Mouse (Mus musculus): ENCODE results near the gene Kdm2a. TPM values are rescaled to one million over a fixed set of nuclear protein-coding genes. Genes with fewer than 3 reads are reported as not detected.

Kdm2a gene
- polyA plus RNA-seq, 1 experiment from 2014 or later: 48.3 TPM

DNA sequence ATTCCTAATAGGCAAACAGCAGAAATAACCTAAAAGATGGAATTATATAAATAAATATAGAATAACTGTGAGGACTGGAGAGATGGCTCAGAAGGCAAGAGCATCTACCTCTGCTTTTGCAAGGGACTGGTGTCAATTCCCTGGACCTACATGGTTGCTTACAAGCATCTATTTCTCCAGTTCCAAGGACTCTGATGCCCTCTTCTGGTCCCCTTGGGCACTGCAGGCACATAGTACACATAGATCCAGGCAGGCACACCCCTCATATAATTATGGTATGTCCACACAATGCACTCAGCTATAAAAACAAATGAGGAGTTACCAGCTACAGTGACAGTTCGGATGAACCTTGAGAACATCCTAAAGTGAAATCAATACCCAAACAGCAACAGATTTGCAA is 118.6 kb downstream of the Kdm2a start:
- DNase-seq (ENCODE audit: low spot score) (no peak), ATAC-seq (ENCODE audit: low read depth) (no peak)
- Histone ChIP-seq H3K27ac (replicated peaks; ENCODE audit: low read depth, low read length) (no peak overlapping the region), H3K4me2 (ENCODE audit: low read depth, low read length) (no peak overlapping the region), H3K36me3 (ENCODE audit: control insufficient read depth, insufficient read depth, low read length) (peaks cover 19% of the 10 kb centered on the region; the same call in 1 of the 2 replicates), H3K4me3 (ENCODE audit: low read depth, low read length) (no peak overlapping the region), H3K27me3 (replicated peaks; ENCODE audit: control insufficient read depth, insufficient read depth, low read length) (no peaks in the 10 kb centered on the region), H3K4me1 (ENCODE audit: control insufficient read depth, insufficient read depth, low read length) (peaks cover 10% of the 10 kb centered on the region; the same call in 1 of the 2 replicates), H3K9ac (ENCODE audit: low read depth, low read length) (no peak overlapping the region), H3K9me3 (ENCODE audit: control insufficient read depth, low read length) (0 out of 2 replicates have a peak, but pooled peaks cover 9% of the 10 kb centered on the region)
- 97% methylated on average over 1 of the region's 1 CpGs for WGBS

DNA sequence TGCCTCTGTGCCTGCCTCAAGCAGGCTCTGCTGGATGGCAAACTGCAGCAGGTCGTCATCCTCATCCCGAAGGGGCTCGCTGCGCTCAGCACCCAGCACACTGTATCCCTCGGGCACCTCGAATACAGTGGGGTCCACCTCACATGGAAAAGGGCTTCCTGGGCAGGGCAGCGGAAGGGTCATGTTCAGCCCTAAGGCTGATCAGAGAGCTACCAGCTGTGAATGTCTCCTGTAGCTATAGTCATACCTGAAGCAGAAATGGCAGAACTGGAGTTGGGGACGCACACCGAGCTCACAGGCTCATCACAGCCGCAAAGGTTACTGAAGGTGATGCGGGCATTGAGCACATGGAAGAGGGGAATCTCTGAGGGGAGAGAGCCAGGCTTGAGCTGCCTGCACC is 127.1 kb downstream of the Kdm2a start:
- Histone ChIP-seq H3K27ac (replicated peaks; ENCODE audit: low read depth, low read length) (no peak overlapping the region), H3K4me3 (ENCODE audit: low read depth, low read length) (no peak overlapping the region), H3K4me2 (ENCODE audit: low read depth, low read length) (no peak overlapping the region), H3K9me3 (ENCODE audit: control insufficient read depth, low read length) (0 out of 2 replicates have a peak, but pooled peaks cover 4% of the 10 kb centered on the region), H3K9ac (ENCODE audit: low read depth, low read length) (no peak overlapping the region), H3K36me3 (ENCODE audit: control insufficient read depth, insufficient read depth, low read length) (peaks cover 6% of the 10 kb centered on the region; the same call in 1 of the 2 replicates), H3K4me1 (ENCODE audit: control insufficient read depth, insufficient read depth, low read length) (0 out of 2 replicates have a peak, but pooled peaks cover 3% of the 10 kb centered on the region), H3K27me3 (replicated peaks; ENCODE audit: control insufficient read depth, insufficient read depth, low read length) (no peaks in the 10 kb centered on the region)
- no peak for DNase-seq (ENCODE audit: low spot score)
- ATAC-seq (ENCODE audit: low read depth): no peak
- WGBS: 92% methylated on average over 11 of the region's 11 CpGs

DNA sequence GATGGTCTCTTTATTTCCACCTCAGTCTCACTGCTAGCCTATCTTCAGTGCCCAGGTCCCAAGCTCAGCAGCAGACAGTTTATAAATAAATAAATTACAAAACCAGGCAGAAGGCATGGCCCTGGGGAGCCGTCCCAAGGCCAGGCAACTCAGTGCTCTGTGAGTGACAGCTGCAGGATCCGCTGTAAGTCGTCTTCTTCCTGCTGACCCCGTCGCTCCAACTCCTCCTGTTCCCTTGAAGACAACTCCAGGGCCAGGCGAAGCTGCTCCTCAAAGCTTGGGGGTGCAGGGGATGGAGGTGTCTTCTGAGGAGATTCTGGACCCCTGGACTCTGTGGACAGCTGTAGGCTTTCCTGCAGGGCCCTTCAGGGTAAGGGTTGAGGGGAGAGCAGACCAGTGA is 127.9 kb downstream of the Kdm2a start:
- 59% methylated on average over 6 of the region's 6 CpGs for WGBS
- Histone ChIP-seq H3K4me1 (ENCODE audit: control insufficient read depth, insufficient read depth, low read length) (0 out of 2 replicates have a peak, but pooled peaks cover 3% of the 10 kb centered on the region), H3K9ac (ENCODE audit: low read depth, low read length) (no peak overlapping the region), H3K27me3 (replicated peaks; ENCODE audit: control insufficient read depth, insufficient read depth, low read length) (no peaks in the 10 kb centered on the region), H3K36me3 (ENCODE audit: control insufficient read depth, insufficient read depth, low read length) (peaks cover 6% of the 10 kb centered on the region; the same call in 1 of the 2 replicates), H3K4me3 (ENCODE audit: low read depth, low read length) (no peak overlapping the region), H3K9me3 (ENCODE audit: control insufficient read depth, low read length) (no peaks in the 10 kb centered on the region), H3K4me2 (ENCODE audit: low read depth, low read length) (no peak overlapping the region), H3K27ac (replicated peaks; ENCODE audit: low read depth, low read length) (no peak overlapping the region)
- DNase-seq (ENCODE audit: low spot score): no peak
- no peak for ATAC-seq (ENCODE audit: low read depth)

DNA sequence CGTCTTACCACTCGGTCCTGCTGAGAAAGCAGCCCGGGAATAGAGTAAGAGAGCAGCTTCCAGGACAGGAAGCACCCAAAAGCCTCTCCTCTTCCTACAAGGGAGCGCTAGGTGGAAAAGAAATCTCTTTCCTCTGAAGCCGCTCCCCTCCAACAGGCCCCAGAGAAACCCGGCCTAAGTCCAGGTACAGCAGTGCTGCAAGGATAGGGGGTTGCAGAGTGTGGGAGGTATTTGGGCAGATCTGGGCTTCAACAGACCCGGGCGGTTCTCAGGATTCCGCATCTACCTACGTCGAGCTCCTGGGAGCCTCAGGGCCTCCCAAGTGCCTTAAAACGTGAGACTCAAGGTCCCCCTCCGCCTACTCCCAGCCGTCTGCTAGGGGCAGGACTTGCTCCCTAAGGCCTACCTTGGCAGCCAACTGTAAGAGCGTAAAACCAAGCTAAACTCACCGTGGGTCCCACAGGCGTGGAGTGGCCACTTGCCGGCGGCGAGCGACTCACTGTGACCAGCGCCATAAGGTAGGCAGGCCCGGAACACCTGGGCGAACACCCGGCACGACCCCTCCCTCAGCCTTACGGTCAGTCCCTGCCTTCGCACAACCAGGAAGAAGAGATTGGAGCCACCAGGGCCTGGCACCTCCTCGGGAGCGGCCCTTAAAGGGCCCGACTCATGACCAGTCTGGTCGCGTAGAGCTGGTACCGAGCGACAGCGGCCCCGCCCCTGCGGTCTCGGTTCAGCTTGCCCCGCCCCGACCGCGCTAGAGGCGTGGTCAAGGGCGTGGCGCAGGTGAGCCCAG is 129.3 kb downstream of the Kdm2a start, which contains the start of gene Ssh3:
Ssh3 (minus strand) TSS at position 615 of the 796 bp plus-strand sequence.
- no peaks in the 10 kb centered on the region for H3K9me3 ChIP-seq (ENCODE audit: control insufficient read depth, low read length)
- H3K27me3 ChIP-seq (replicated peaks; ENCODE audit: control insufficient read depth, insufficient read depth, low read length): no peaks in the 10 kb centered on the region
- H3K4me1 ChIP-seq (ENCODE audit: control insufficient read depth, insufficient read depth, low read length): 0 out of 2 replicates have a peak, but pooled peaks cover 3% of the 10 kb centered on the region
- 5% methylated on average over 33 of the region's 46 CpGs for WGBS
- peaks cover 6% of the 10 kb centered on the region; the same call in 1 of the 2 replicates for H3K36me3 ChIP-seq (ENCODE audit: control insufficient read depth, insufficient read depth, low read length)
- H3K4me2 ChIP-seq (ENCODE audit: low read depth, low read length): peak within 1 kb of the TSS; percentile 68
- DNase-seq (ENCODE audit: low spot score) (peak; percentile 78), ATAC-seq (ENCODE audit: low read depth) (peak; percentile 92)
- no peak within 1 kb of the TSS for H3K27ac ChIP-seq (replicated peaks; ENCODE audit: low read depth, low read length)
- peak within 1 kb of the TSS; percentile 67 for H3K9ac ChIP-seq (ENCODE audit: low read depth, low read length)
- H3K4me3 ChIP-seq (ENCODE audit: low read depth, low read length): peak within 1 kb of the TSS; percentile 52

DNA sequence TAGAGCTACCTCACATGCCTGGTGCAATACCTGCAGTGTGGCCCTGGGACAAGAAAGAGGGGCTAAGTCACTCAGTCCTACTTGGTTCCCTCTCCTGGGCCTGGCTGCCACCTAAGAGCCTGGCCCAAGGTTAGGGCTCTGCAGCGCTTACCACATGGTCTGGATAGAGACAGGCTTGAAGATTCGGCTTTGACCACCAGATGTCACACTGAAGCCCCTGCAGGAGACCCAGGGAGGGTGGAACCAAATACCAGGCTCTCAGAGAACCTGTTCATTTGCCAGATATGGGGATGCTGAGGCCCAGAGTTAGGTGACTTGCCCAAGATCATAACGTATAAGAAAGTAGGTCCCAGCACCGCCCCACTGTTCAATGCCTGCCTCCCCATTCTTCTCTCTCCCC is 132.1 kb downstream of the Kdm2a start:
- WGBS: 74% methylated on average over 4 of the region's 4 CpGs
- Histone ChIP-seq H3K4me1 (ENCODE audit: control insufficient read depth, insufficient read depth, low read length) (0 out of 2 replicates have a peak, but pooled peaks cover 3% of the 10 kb centered on the region), H3K27ac (replicated peaks; ENCODE audit: low read depth, low read length) (no peak overlapping the region), H3K4me2 (ENCODE audit: low read depth, low read length) (no peak overlapping the region), H3K36me3 (ENCODE audit: control insufficient read depth, insufficient read depth, low read length) (peaks cover 2% of the 10 kb centered on the region; the same call in 1 of the 2 replicates), H3K27me3 (replicated peaks; ENCODE audit: control insufficient read depth, insufficient read depth, low read length) (no peaks in the 10 kb centered on the region), H3K9ac (ENCODE audit: low read depth, low read length) (no peak overlapping the region), H3K9me3 (ENCODE audit: control insufficient read depth, low read length) (no peaks in the 10 kb centered on the region), H3K4me3 (ENCODE audit: low read depth, low read length) (no peak overlapping the region)
- DNase-seq (ENCODE audit: low spot score) (no peak), ATAC-seq (ENCODE audit: low read depth) (no peak)

Other genes starting within 250 kb of the Kdm2a start
- 139 and 162 TPM in 2 replicates for gene Coro1b, start 249.7 kb downstream of the Kdm2a start, polyA plus RNA-seq (2014; fragmentation: Nextera tagmentation; extraction: Ambion mirVana)
- 5.1 and 6.7 TPM in 2 replicates for gene Ptprcap, start 244.7 kb downstream of the Kdm2a start, polyA plus RNA-seq (2014; fragmentation: Nextera tagmentation; extraction: Ambion mirVana)
- gene Rps6kb2, start 234.9 kb downstream of the Kdm2a start, polyA plus RNA-seq (2014; fragmentation: Nextera tagmentation; extraction: Ambion mirVana): 34.1 and 43.2 TPM in 2 replicates
- 4.3 and 5.3 TPM in 2 replicates for gene Carns1, start 222.8 kb downstream of the Kdm2a start, polyA plus RNA-seq (2014; fragmentation: Nextera tagmentation; extraction: Ambion mirVana)
- 3.6 and 3.8 TPM in 2 replicates for gene Tbc1d10c, start 207.0 kb downstream of the Kdm2a start, polyA plus RNA-seq (2014; fragmentation: Nextera tagmentation; extraction: Ambion mirVana)
- 744 and 800 TPM in 2 replicates for gene Ppp1ca, start 206.2 kb downstream of the Kdm2a start, polyA plus RNA-seq (2014; fragmentation: Nextera tagmentation; extraction: Ambion mirVana)
- 28.9 and 32.4 TPM in 2 replicates for gene Rad9a, start 196.6 kb downstream of the Kdm2a start, polyA plus RNA-seq (2014; fragmentation: Nextera tagmentation; extraction: Ambion mirVana)
- gene Clcf1, start 184.0 kb downstream of the Kdm2a start, polyA plus RNA-seq (2014; fragmentation: Nextera tagmentation; extraction: Ambion mirVana): 6.0 and 6.3 TPM in 2 replicates
- gene AC109138.7, start 183.9 kb downstream of the Kdm2a start, polyA plus RNA-seq (2014; fragmentation: Nextera tagmentation; extraction: Ambion mirVana): not detected in 2 replicates
- gene Pold4, start 166.4 kb downstream of the Kdm2a start, polyA plus RNA-seq (2014; fragmentation: Nextera tagmentation; extraction: Ambion mirVana): 28.1 and 31.3 TPM in 2 replicates
- 16.3 and 16.6 TPM in 2 replicates for gene Ssh3, start 129.1 kb downstream of the Kdm2a start, polyA plus RNA-seq (2014; fragmentation: Nextera tagmentation; extraction: Ambion mirVana)
- gene Ankrd13d, start 115.1 kb downstream of the Kdm2a start, polyA plus RNA-seq (2014; fragmentation: Nextera tagmentation; extraction: Ambion mirVana): 7.6 and 9.0 TPM in 2 replicates
- gene Grk2, start 92.1 kb downstream of the Kdm2a start, polyA plus RNA-seq (2014; fragmentation: Nextera tagmentation; extraction: Ambion mirVana): 17.0 and 18.9 TPM in 2 replicates
- 30.0 and 40.4 TPM in 2 replicates for gene Rhod, start 41.1 kb upstream of the Kdm2a start, polyA plus RNA-seq (2014; fragmentation: Nextera tagmentation; extraction: Ambion mirVana)
- 0.90 and 1.9 TPM in 2 replicates for gene Syt12, start 79.2 kb upstream of the Kdm2a start, polyA plus RNA-seq (2014; fragmentation: Nextera tagmentation; extraction: Ambion mirVana)
- gene 2010003K11Rik, start 100.3 kb upstream of the Kdm2a start, polyA plus RNA-seq (2014; fragmentation: Nextera tagmentation; extraction: Ambion mirVana): not detected in 2 replicates
- gene Pcx, start 112.2 kb upstream of the Kdm2a start, polyA plus RNA-seq (2014; fragmentation: Nextera tagmentation; extraction: Ambion mirVana): 18.4 TPM in 2 replicates
- gene Lrfn4, start 217.4 kb upstream of the Kdm2a start, polyA plus RNA-seq (2014; fragmentation: Nextera tagmentation; extraction: Ambion mirVana): 7.4 and 9.7 TPM in 2 replicates
- 52.1 and 62.8 TPM in 2 replicates for gene Rce1, start 227.4 kb upstream of the Kdm2a start, polyA plus RNA-seq (2014; fragmentation: Nextera tagmentation; extraction: Ambion mirVana)

Data from embryonic facial prominence, embryonic 14.5 days (tissue).